Mouse (Mus musculus) CH12.LX (cell line): ENCODE results near the gene Jph3. TPM values are rescaled to one million over a fixed set of nuclear protein-coding genes. Genes with fewer than 3 reads are reported as not detected.

Experiments
- DNase-seq: peaks from one replicate; pipeline ENCODE4 v3.0.0-alpha.2; 2013; ENCODE audit errors: extremely low read depth
- H3K27ac ChIP-seq: 2 replicates; pipeline ENCODE4 v1.5.1; 2012; ENCODE audit warnings: low read depth, mild to moderate bottlenecking, control low read depth, moderate library complexity; ENCODE audit not compliant: insufficient read depth
- H3K27me3 ChIP-seq: replicated peaks from 2 replicates; pipeline ENCODE3; 2012; ENCODE audit warnings: inconsistent platforms
- H3K36me3 ChIP-seq, 2 experiments: replicated peaks in 1 of 2; 2 replicates each; pipeline versions ENCODE3 to v1.6.1; 2012; ENCODE audit warnings: inconsistent platforms in 1 of 2, low read length in 1 of 2, mild to moderate bottlenecking in 1 of 2, mixed read lengths in 1 of 2, moderate library complexity in 1 of 2; ENCODE audit not compliant: control insufficient read depth in 1 of 2, insufficient read depth in 1 of 2
- H3K4me1 ChIP-seq, 2 experiments: 2 replicates each; pipeline ENCODE4 v1.6.1; 2012; ENCODE audit warnings: inconsistent platforms in 1 of 2, moderate library complexity in 1 of 2; ENCODE audit not compliant: insufficient read depth in 2 of 2, control insufficient read depth in 1 of 2
- H3K4me2 ChIP-seq: 2 replicates; pipeline ENCODE4 v1.6.1; 2012; ENCODE audit warnings: low read depth, mild to moderate bottlenecking, control low read depth; ENCODE audit not compliant: poor library complexity, insufficient read depth, severe bottlenecking
- H3K4me3 ChIP-seq, 3 experiments: fragments of 150-350 bp in 1 of 3; sonication (generic) in 1 of 3; replicated peaks in 1 of 3; 2 replicates each; pipeline versions ENCODE3 to v1.5.1; 2011 to 2012; ENCODE audit warnings: low read depth in 2 of 3, low read length in 2 of 3, mild to moderate bottlenecking in 2 of 3, moderate library complexity in 2 of 3, control low read depth in 1 of 3, improper control_type of control experiment in 1 of 3, inconsistent platforms in 1 of 3, mixed read lengths in 1 of 3; ENCODE audit not compliant: poor library complexity in 1 of 3
- H3K79me2 ChIP-seq: replicated peaks from 2 replicates; pipeline ENCODE4 v1.6.1; 2012; ENCODE audit warnings: mild to moderate bottlenecking, moderate library complexity; ENCODE audit not compliant: control insufficient read depth, poor library complexity, insufficient read depth, severe bottlenecking; ENCODE audit errors: extremely low read depth
- H3K9ac ChIP-seq: 2 replicates; pipeline ENCODE4 v1.6.1; 2012; ENCODE audit warnings: low read depth, mild to moderate bottlenecking, control low read depth, moderate library complexity; ENCODE audit not compliant: insufficient read depth
- H3K9me3 ChIP-seq: replicated peaks from 2 replicates; pipeline ENCODE3; 2012; ENCODE audit warnings: low read length, inconsistent platforms, mixed read lengths
- CHD1 ChIP-seq: IDR thresholded peaks from 2 replicates; pipeline ENCODE4 v1.6.1; 2012; ENCODE audit warnings: low read depth, low read length, improper control_type of control experiment, inconsistent platforms
- CHD2 ChIP-seq: IDR thresholded peaks from 2 replicates; pipeline ENCODE4 v1.6.1; 2011; ENCODE audit warnings: low read length, improper control_type of control experiment
- CTCF ChIP-seq, 2 experiments: IDR thresholded peaks in 1 of 2; conservative IDR thresholded peaks in 1 of 2; 2 replicates each; pipeline ENCODE4 v1.5.1; 2011 to 2012; ENCODE audit warnings: low read depth in 2 of 2, low read length in 2 of 2, improper control_type of control experiment in 1 of 2, inconsistent platforms in 1 of 2, mild to moderate bottlenecking in 1 of 2, moderate library complexity in 1 of 2
- ETS1 ChIP-seq: conservative IDR thresholded peaks from 2 replicates; pipeline ENCODE4 v1.6.1; 2012; ENCODE audit warnings: low read depth, mild to moderate bottlenecking, inconsistent platforms, low read length, improper control_type of control experiment, moderate library complexity
- GABPA ChIP-seq: IDR thresholded peaks from 2 replicates; pipeline ENCODE4 v1.6.1; 2012; ENCODE audit warnings: low read depth, low read length, improper control_type of control experiment, inconsistent platforms; ENCODE audit not compliant: insufficient replicate concordance
- IRF4 ChIP-seq: IDR thresholded peaks from 2 replicates; pipeline ENCODE4 v1.6.1; 2014; ENCODE audit warnings: low read depth, mild to moderate bottlenecking, inconsistent platforms, low read length, improper control_type of control experiment
- KAT2A ChIP-seq: IDR thresholded peaks from 2 replicates; pipeline ENCODE4 v1.6.1; 2012; ENCODE audit warnings: low read length, improper control_type of control experiment, inconsistent platforms; ENCODE audit not compliant: insufficient replicate concordance
- MAFK ChIP-seq: IDR thresholded peaks from 2 replicates; pipeline ENCODE4 v1.6.1; 2011; ENCODE audit warnings: low read length, improper control_type of control experiment; ENCODE audit not compliant: insufficient replicate concordance
- MAX ChIP-seq: IDR thresholded peaks from 2 replicates; pipeline ENCODE4 v1.6.1; 2011; ENCODE audit warnings: low read length, improper control_type of control experiment
- MAZ ChIP-seq: IDR thresholded peaks from 2 replicates; pipeline ENCODE4 v1.6.1; 2012; ENCODE audit warnings: low read depth, mild to moderate bottlenecking, inconsistent platforms, low read length, improper control_type of control experiment, moderate library complexity
- MYC ChIP-seq: IDR thresholded peaks from 2 replicates; pipeline ENCODE4 v1.6.1; 2011; ENCODE audit warnings: low read depth, mild to moderate bottlenecking, improper control_type of control experiment, low read length
- NRF1 ChIP-seq: IDR thresholded peaks from 2 replicates; pipeline ENCODE4 v1.6.1; 2014; ENCODE audit warnings: low read depth, mild to moderate bottlenecking, inconsistent platforms, low read length, improper control_type of control experiment, moderate library complexity
- POLR2AphosphoS2 ChIP-seq: IDR thresholded peaks from 2 replicates; pipeline ENCODE4 v1.6.1; 2011; ENCODE audit warnings: low read depth, low read length, improper control_type of control experiment
- RAD21 ChIP-seq: IDR thresholded peaks from 2 replicates; pipeline ENCODE4 v1.6.1; 2011; ENCODE audit warnings: low read depth, mild to moderate bottlenecking, low read length, improper control_type of control experiment, moderate library complexity
- RCOR1 ChIP-seq: conservative IDR thresholded peaks from 2 replicates; pipeline ENCODE4 v1.6.1; 2012; ENCODE audit warnings: low read depth, mild to moderate bottlenecking, inconsistent platforms, low read length, improper control_type of control experiment
- SIN3A ChIP-seq: IDR thresholded peaks from 2 replicates; pipeline ENCODE4 v1.6.1; 2012; ENCODE audit warnings: low read length, improper control_type of control experiment, inconsistent platforms
- TBP ChIP-seq: conservative IDR thresholded peaks from 2 replicates; pipeline ENCODE4 v1.6.1; 2011; ENCODE audit warnings: low read depth, low read length, improper control_type of control experiment
- TCF12 ChIP-seq: IDR thresholded peaks from 2 replicates; pipeline ENCODE4 v1.6.1; 2014; ENCODE audit warnings: low read depth, mild to moderate bottlenecking, inconsistent platforms, low read length, improper control_type of control experiment
- UBTF ChIP-seq: IDR thresholded peaks from 2 replicates; pipeline ENCODE4 v1.6.1; 2012; ENCODE audit warnings: low read depth, mild to moderate bottlenecking, inconsistent platforms, low read length, improper control_type of control experiment, moderate library complexity
- USF1 ChIP-seq: IDR thresholded peaks from 2 replicates; pipeline ENCODE4 v1.6.1; 2014; ENCODE audit warnings: low read depth, mild to moderate bottlenecking, inconsistent platforms, low read length, improper control_type of control experiment
- USF2 ChIP-seq: conservative IDR thresholded peaks from 2 replicates; pipeline ENCODE4 v1.6.1; 2011; ENCODE audit warnings: low read depth, low read length, improper control_type of control experiment
- ZKSCAN1 ChIP-seq: IDR thresholded peaks from 2 replicates; pipeline ENCODE4 v1.6.1; 2012; ENCODE audit warnings: low read depth, inconsistent platforms, low read length, improper control_type of control experiment, borderline replicate concordance
- ZMIZ1 ChIP-seq: IDR thresholded peaks from 2 replicates; pipeline ENCODE4 v1.6.1; 2012; ENCODE audit warnings: low read depth, mild to moderate bottlenecking, inconsistent platforms, low read length, improper control_type of control experiment
- dilution Hi-C: fragments of 300-500 bp; cut with MboI; formaldehyde crosslinking; loops from 2 replicates; pipeline ENCODE4 v1.14.3; 2020; ENCODE audit warnings: low sequenced_read_pairs; ENCODE audit not compliant: extremely low pct_unique_long_range_greater_than_20kb, extremely low pct_ligation_motif_present
- in situ Hi-C: fragments of 300-500 bp; cut with MboI; formaldehyde crosslinking; loops from 3 replicates; pipeline ENCODE4 v1.14.3; 2019; ENCODE audit warnings: low sequenced_read_pairs, low pct_ligation_motif_present, low pct_unique_long_range_greater_than_20kb, mixed read lengths
- polyA plus RNA-seq: library from polyadenylated mRNA; unstranded; fragments of >175 nt; gene quantifications from 2 replicates; pipeline ENCODE4 v1.2.1, GENCODE M21; 2012; ENCODE audit warnings: low read depth; ENCODE audit not compliant: insufficient read length
- total RNA-seq, 2 experiments: library from RNA; depleted of rRNA; stranded (reverse); fragments of 300-350 nt in 1 of 2; fragments of >200 nt in 1 of 2; gene quantifications; 2 replicates each; pipeline ENCODE4 v1.2.3; 2012 to 2014

Jph3 gene
- total and polyA plus RNA-seq, 3 experiments = 0.21 TPM; not detected in 1

GRCm38 (mm10) chr8:121792159-121792558 lies 62.7 kb downstream of the Jph3 start:
- Histone ChIP-seq H3K36me3 (peaks cover 27 to 66% of the 10 kb centered on the region in 2 experiments), H3K9ac (no peak overlapping the region), H3K79me2 (no peaks in the 10 kb centered on the region), H3K4me2 (no peak overlapping the region), H3K9me3 (peaks cover 6% of the 10 kb centered on the region), H3K4me1 (peaks cover 21 to 70% of the 10 kb centered on the region in 2 experiments), H3K4me3 (no peak overlapping the region), H3K27me3 (no peaks in the 10 kb centered on the region), H3K27ac (no peak overlapping the region)
- TF ChIP-seq MYC = no peak
- no peak for TF ChIP-seq NRF1
- no peak for TF ChIP-seq SIN3A
- no peak for TF ChIP-seq ZKSCAN1
- no peak for TF ChIP-seq ETS1
- TF ChIP-seq IRF4 = no peak
- TF ChIP-seq CHD1 = no peak
- no peak for TF ChIP-seq CHD2
- no peak for TF ChIP-seq TCF12
- no peak for TF ChIP-seq POLR2AphosphoS2
- no peak for TF ChIP-seq RCOR1
- no peak for TF ChIP-seq MAZ
- no peak for TF ChIP-seq GABPA
- TF ChIP-seq CTCF (conservative IDR thresholded peaks at IDR 0.05 in 1 of 2, IDR thresholded peaks at IDR 0.05 in 1 of 2; ENCODE audit: low read depth in 2 of 2, low read length in 2 of 2) = no peak
- no peak for TF ChIP-seq USF2
- TF ChIP-seq TBP = no peak
- no peak for TF ChIP-seq UBTF
- in situ Hi-C loops (no loop called here), dilution Hi-C loops (no loop called here)
- DNase-seq = no peak

GRCm38 (mm10) chr8:121792627-121793026 lies 63.2 kb downstream of the Jph3 start:
- Histone ChIP-seq H3K27me3 (no peaks in the 10 kb centered on the region), H3K9me3 (peaks cover 6% of the 10 kb centered on the region), H3K36me3 (peaks cover 31 to 71% of the 10 kb centered on the region in 2 experiments), H3K27ac (no peak overlapping the region), H3K4me1 (peaks cover 21 to 65% of the 10 kb centered on the region in 2 experiments), H3K9ac (no peak overlapping the region), H3K4me3 (no peak overlapping the region), H3K79me2 (no peaks in the 10 kb centered on the region), H3K4me2 (no peak overlapping the region)
- DNase-seq = no peak
- dilution Hi-C loops = no loop called here
- in situ Hi-C loops = no loop called here
- no peak for TF ChIP-seq RAD21
- TF ChIP-seq KAT2A = no peak
- TF ChIP-seq TBP = no peak
- no peak for TF ChIP-seq TCF12
- no peak for TF ChIP-seq MAX
- no peak for TF ChIP-seq SIN3A
- no peak for TF ChIP-seq ZMIZ1
- no peak for TF ChIP-seq MAFK
- no peak for TF ChIP-seq USF1
